Mouse (Mus musculus) monocyte, adult 5-6 weeks (primary cell): ENCODE data around the gene Minpp1. TPM values are rescaled to one million over a fixed set of nuclear protein-coding genes. Genes with fewer than 3 reads are reported as not detected.
"Not testable (repeated sequence)": the region's sequence is repeated elsewhere in the genome, so short reads cannot be mapped to it uniquely, and the experiment has no call there.

Experiments
- ATAC-seq: fragments of 153-309, 156-312 bp; replicated peaks from 2 replicates; pipeline ENCODE4 v1.8.0; 2017; ENCODE audit warnings: mild to moderate bottlenecking; ENCODE audit not compliant: low TSS enrichment, insufficient number of reproducible peaks, severe bottlenecking, poor library complexity, low FRiP score
- total RNA-seq: library from RNA; stranded (forward); fragments of 200-1000, 200-491, 200-594 nt; gene quantifications from 3 replicates; pipeline ENCODE4 v1.2.3, GENCODE M21; 2017

The Minpp1 gene
- total RNA-seq = 11.0 to 12.3 TPM (median 11.4 TPM) in 3 replicates

GRCm38 (mm10) chr19:32485681-32486105 is at the start of gene Minpp1:
Gene Minpp1 (plus strand): TSS chr19:32485769.
- ATAC-seq = peak; percentile 41

GRCm38 (mm10) chr19:32439356-32439755 is 46.2 kb upstream of the Minpp1 start:
- ATAC-seq = no peak

GRCm38 (mm10) chr19:32441568-32441967 is 44.0 kb upstream of the Minpp1 start:
- ATAC-seq = no peak

- no peak for ATAC-seq
Observed at GRCm38 (mm10) chr19:32448931-32449330, 36.6 kb upstream of the Minpp1 start.

GRCm38 (mm10) chr19:32452231-32452630 is 33.3 kb upstream of the Minpp1 start:
- ATAC-seq = no peak

- no peak for ATAC-seq
Observed at GRCm38 (mm10) chr19:32456744-32457143, 28.8 kb upstream of the Minpp1 start.

- ATAC-seq = not testable (repeated sequence)
Observed at GRCm38 (mm10) chr19:32457631-32458030, 27.9 kb upstream of the Minpp1 start.

GRCm38 (mm10) chr19:32463037-32463436 is 22.5 kb upstream of the Minpp1 start:
- no peak for ATAC-seq

GRCm38 (mm10) chr19:32465228-32465627 is 20.3 kb upstream of the Minpp1 start:
- ATAC-seq = no peak

GRCm38 (mm10) chr19:32466478-32466877 is 19.1 kb upstream of the Minpp1 start, which contains the start of gene Rpl9-ps6:
Gene Rpl9-ps6 (minus strand): TSS chr19:32466578.
- ATAC-seq = no peak

- ATAC-seq = no peak
Observed at GRCm38 (mm10) chr19:32467325-32467724, 18.2 kb upstream of the Minpp1 start.

GRCm38 (mm10) chr19:32470059-32470497 is 15.5 kb upstream of the Minpp1 start:
- ATAC-seq = peak; percentile 38; the same call in 1 of the 2 replicates

GRCm38 (mm10) chr19:32470570-32471263 is 14.9 kb upstream of the Minpp1 start:
- ATAC-seq = peak; percentile 55; the same call in 1 of the 2 replicates

- ATAC-seq = no peak
Observed at GRCm38 (mm10) chr19:32476016-32476711, 9.4 kb upstream of the Minpp1 start.

- ATAC-seq = no peak
Observed at GRCm38 (mm10) chr19:32476712-32477052, 8.9 kb upstream of the Minpp1 start.

- no peak for ATAC-seq
Observed at GRCm38 (mm10) chr19:32480255-32480654, 5.3 kb upstream of the Minpp1 start.

- no peak for ATAC-seq
Observed at GRCm38 (mm10) chr19:32480791-32481442, 4.7 kb upstream of the Minpp1 start.

GRCm38 (mm10) chr19:32481511-32481910 is 4.1 kb upstream of the Minpp1 start:
- no peak for ATAC-seq

- no peak for ATAC-seq
Observed at GRCm38 (mm10) chr19:32484941-32485660, 468 bp upstream of the Minpp1 start.
